Mouse (Mus musculus): ENCODE measurements around the gene Ndufa3.

DNA sequence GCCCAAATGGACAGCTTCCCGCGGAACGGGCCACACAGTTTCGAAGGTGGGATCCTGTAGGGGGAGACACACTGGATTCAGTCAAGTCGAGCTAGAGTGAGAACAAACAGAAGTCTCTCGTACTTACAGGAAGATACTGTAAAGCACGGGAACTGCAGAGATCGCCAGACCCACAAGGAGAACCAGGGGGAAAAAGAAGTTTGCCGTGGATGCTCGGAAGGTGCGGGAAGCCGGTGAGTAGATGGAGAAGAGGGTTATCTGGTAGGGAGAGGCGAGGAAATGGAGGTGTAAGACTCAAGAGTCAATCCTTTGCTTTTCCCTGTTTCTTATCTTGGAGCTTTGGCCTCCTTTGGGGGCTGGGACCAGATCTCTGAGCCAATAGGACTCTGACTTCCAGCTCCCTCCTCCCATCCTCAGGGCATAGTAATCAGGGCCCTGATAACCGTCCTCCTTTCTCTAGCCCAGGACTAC lies 49.8 kb downstream of the Ndufa3 start:
- no peak for TF ChIP-seq GATA1 (IDR thresholded peaks at IDR 0.05; ENCODE audit: borderline replicate concordance, low read length)
- no peak for TF ChIP-seq FLI1 (IDR thresholded peaks at IDR 0.05; ENCODE audit: low read length)

Data from megakaryocyte, embryonic 14.5 days (primary cell).